7 mouse cellular contexts compared by ENCODE assay signal in the genomic region with DNA sequence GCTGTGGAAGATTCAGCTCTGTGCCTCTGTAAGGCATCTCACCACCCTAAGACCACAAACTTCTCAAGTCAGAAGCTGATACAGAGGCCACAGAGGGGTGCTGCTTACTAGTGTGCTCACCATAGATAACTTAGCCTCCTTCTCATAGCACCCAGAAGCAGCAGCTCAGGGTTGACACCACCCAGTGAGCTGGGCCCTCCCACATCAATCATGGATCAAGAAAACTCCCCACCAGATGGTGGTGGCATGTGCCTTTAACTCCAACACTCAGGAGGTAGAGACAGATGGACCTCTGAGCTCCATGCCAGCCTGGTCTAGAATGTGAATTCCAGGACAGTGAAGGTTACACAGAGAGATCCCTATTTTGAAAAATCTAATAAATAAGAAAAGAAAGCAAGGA. TPM values are rescaled to one million over a fixed set of nuclear protein-coding genes. Genes with fewer than 3 reads are reported as not detected.
A peak's percentile ranks its signal among the peaks of the same experiment; 100 is the strongest.
DNase-seq lines count a peak whose midpoint lies in the region; ATAC-seq and TF ChIP-seq lines count a peak whose summit lies in the region.
"Not testable (repeated sequence)": the region's sequence is repeated elsewhere in the genome, so short reads cannot be mapped to it uniquely, and the experiment has no call there.

No protein-coding gene starts in this region.

- ATAC-seq in intestine, embryonic 15.5 days, result peak; percentile 15; the same call in 1 of the 2 replicates
- peak; percentile 97 for ATAC-seq in liver, embryonic 13.5 days (ENCODE audit: low read depth)
- ATAC-seq in megakaryocyte progenitor cell, adult 5-6 weeks (replicated peaks; ENCODE audit: poor library complexity), result peak; percentile 82

- peak; percentile 58 for DNase-seq in MEL (ENCODE audit: low read depth, low spot score)
- peak; percentile 65 for DNase-seq in cerebellum, adult 11-12 months
- DNase-seq in cerebellum, postnatal 14 days, result peak; percentile 29 to 52
- peak; percentile 68 for DNase-seq in liver, embryonic 13.5 days

- not testable (repeated sequence) for H3K4me2 ChIP-seq in intestine, embryonic 15.5 days (replicated peaks); liver, embryonic 13.5 days

- TF ChIP-seq CTCF in MEL (IDR thresholded peaks at IDR 0.05 in 2 of 3, conservative IDR thresholded peaks at IDR 0.05 in 1 of 3; ENCODE audit: control insufficient read depth in 1 of 3, insufficient read depth in 1 of 3, low read depth in 2 of 3, low read length in 3 of 3, poor library complexity in 1 of 3, severe bottlenecking in 1 of 3); embryonic fibroblast, embryonic 13.5 days (IDR thresholded peaks at IDR 0.05; ENCODE audit: borderline replicate concordance, insufficient read depth, low read length): not testable (repeated sequence)

- H3K27me3 ChIP-seq in MEL (ENCODE audit: control insufficient read depth in 1 of 2, insufficient read depth in 2 of 2, low read length in 2 of 2); intestine, embryonic 15.5 days (replicated peaks); liver, embryonic 13.5 days: not testable (repeated sequence)

- H3K4me1 ChIP-seq in MEL (ENCODE audit: control insufficient read depth in 1 of 2, insufficient read depth in 2 of 2, low read length in 2 of 2), result peaks cover 42 to 43% of the 10 kb centered on the region in 2 experiments
- H3K4me1 ChIP-seq in embryonic fibroblast, embryonic 13.5 days (ENCODE audit: control insufficient read depth, insufficient read depth, low read length), result peaks cover 14% of the 10 kb centered on the region
- H3K4me1 ChIP-seq in intestine, embryonic 15.5 days (replicated peaks), result peaks cover 11% of the 10 kb centered on the region; the same call in 1 of the 2 replicates
- peaks cover 59% of the 10 kb centered on the region for H3K4me1 ChIP-seq in liver, embryonic 13.5 days (replicated peaks)

- not testable (repeated sequence) for H3K79me2 ChIP-seq in MEL (ENCODE audit: control insufficient read depth, insufficient read depth, low read length, poor library complexity)

- H3K27ac ChIP-seq in MEL (ENCODE audit: control insufficient read depth, low read depth, low read length); intestine, embryonic 15.5 days: not testable (repeated sequence)
- H3K27ac ChIP-seq in embryonic fibroblast, embryonic 13.5 days (ENCODE audit: insufficient read depth, low read length), result peak overlapping the region; percentile 10; the same call in 1 of the 2 replicates
- peak overlapping the region; percentile 95 for H3K27ac ChIP-seq in liver, embryonic 13.5 days

- not testable (repeated sequence) for TF ChIP-seq EP300 in MEL (IDR thresholded peaks at IDR 0.05; ENCODE audit: low read depth in 1 of 2, low read length in 2 of 2)

- H3K4me3 ChIP-seq in MEL (ENCODE audit: control insufficient read depth in 1 of 2, insufficient read depth in 1 of 2, low read depth in 2 of 2, low read length in 2 of 2); embryonic fibroblast, embryonic 13.5 days (ENCODE audit: insufficient read depth, low read length); intestine, embryonic 15.5 days (replicated peaks); liver, embryonic 13.5 days (replicated peaks): not testable (repeated sequence)

- not testable (repeated sequence) for H3K9ac ChIP-seq in MEL (ENCODE audit: control insufficient read depth, low read depth, low read length, poor library complexity, severe bottlenecking); intestine, embryonic 15.5 days; liver, embryonic 13.5 days

- not testable (repeated sequence) for H3K9me3 ChIP-seq in MEL (replicated peaks; ENCODE audit: insufficient read depth, low read length); intestine, embryonic 15.5 days; liver, embryonic 13.5 days (replicated peaks)

- not testable (repeated sequence) for TF ChIP-seq RAD21 in MEL (IDR thresholded peaks at IDR 0.05; ENCODE audit: low read depth, low read length)

- TF ChIP-seq POLR2A in MEL (IDR thresholded peaks at IDR 0.05; ENCODE audit: control insufficient read depth in 1 of 2, insufficient read depth in 1 of 2, low read depth in 1 of 2, low read length in 2 of 2, poor library complexity in 1 of 2); embryonic fibroblast, embryonic 13.5 days (IDR thresholded peaks at IDR 0.05; ENCODE audit: low read depth, low read length): not testable (repeated sequence)

- peaks cover 0 to 43% of the 10 kb centered on the region in 2 experiments; a peak in 2 of 4 replicates for H3K36me3 ChIP-seq in MEL (ENCODE audit: control insufficient read depth in 1 of 2, insufficient read depth in 2 of 2, low read length in 2 of 2)
- not testable (repeated sequence) for H3K36me3 ChIP-seq in intestine, embryonic 15.5 days; liver, embryonic 13.5 days

TF ChIP-seq in MEL, 35 proteins besides CTCF, POLR2A, EP300 and RAD21:
- TF ChIP-seq TCF12 (IDR thresholded peaks at IDR 0.05; ENCODE audit: low read depth, low read length) (peak; percentile 41; the same call in 1 of the 2 replicates), TAL1 (IDR thresholded peaks at IDR 0.05; ENCODE audit: low read length) (peak; percentile 45)

RNA-seq across cellular contexts. Expression of gene Plin2, which starts 4.9 kb away (rescaled TPM):
- total RNA-seq in MEL (2012; rRNA removed), result 45.9 and 75.9 TPM in 2 replicates
- polyA plus RNA-seq in MEL (2012; ENCODE audit: insufficient read depth in 1 of 2, insufficient read length in 2 of 2, low read depth in 1 of 2, low replicate concordance in 2 of 2, missing spikeins in 1 of 2), result 10 to 100 TPM in 1 of 2 experiments, not detected in 1; 92.2 TPM
- polyA plus RNA-seq in embryonic fibroblast, embryonic 13.5 days (2011; ENCODE audit: insufficient read length, low read depth, missing spikeins), result 75.0 and 93.7 TPM in 2 replicates
- 144 and 164 TPM in 2 replicates for polyA plus RNA-seq in intestine, embryonic 15.5 days (2015; fragmentation: Nextera tagmentation; extraction: Ambion mirVana)
- 144 and 148 TPM in 2 replicates for polyA plus RNA-seq in liver, embryonic 13.5 days (2015; fragmentation: Nextera tagmentation; extraction: Ambion mirVana)
- total RNA-seq in megakaryocyte progenitor cell, adult 5-6 weeks (2015), result 40.5 and 58.5 TPM in 2 replicates
- 75.9 and 78.3 TPM in 2 replicates for total RNA-seq in megakaryocyte progenitor cell, adult 5-6 weeks (2017)

Comparison
In these comparisons a context has a peak if more than half of its experiments do, and no peak if none do; other contexts are left out.
1. ATAC-seq: peak in every context shown above with its lines; median percentile 97 in liver, embryonic 13.5 days; 82 in megakaryocyte progenitor cell, adult 5-6 weeks; 15 in intestine, embryonic 15.5 days.